Mouse (Mus musculus) liver, embryonic 13.5 days (tissue): ENCODE measurements around the gene Hnrnpl. TPM values are rescaled to one million over a fixed set of nuclear protein-coding genes. Genes with fewer than 3 reads are reported as not detected.

Source experiments
- ATAC-seq: fragments of 200-750 bp; cut with Nextera tagmentation; 2 replicates; pipeline ENCODE4 v1.8.0; 2017; ENCODE audit warnings: low read depth, mild to moderate bottlenecking, moderate number of reproducible peaks, moderate library complexity
- DNase-seq: peaks from one replicate; pipeline ENCODE4 v3.0.0; 2022
- H3K27ac ChIP-seq: fragments of 300-500 bp; sonication (generic); 2 replicates; pipeline ENCODE4 v1.5.1; 2015; ENCODE audit warnings: moderate library complexity, mild to moderate bottlenecking, inconsistent platforms
- H3K27me3 ChIP-seq: fragments of 300-500 bp; sonication (generic); 2 replicates; pipeline ENCODE4 v1.6.1; 2015; ENCODE audit warnings: mild to moderate bottlenecking, inconsistent platforms
- H3K36me3 ChIP-seq: fragments of 300-500 bp; sonication (generic); 2 replicates; pipeline ENCODE4 v1.6.1; 2015; ENCODE audit warnings: mild to moderate bottlenecking, inconsistent platforms
- H3K4me1 ChIP-seq: fragments of 300-500 bp; sonication (generic); replicated peaks from 2 replicates; pipeline ENCODE4 v1.6.1; 2015; ENCODE audit warnings: inconsistent platforms
- H3K4me2 ChIP-seq: fragments of 300-500 bp; sonication (generic); 2 replicates; pipeline ENCODE4 v1.6.1; 2015; ENCODE audit warnings: inconsistent platforms, mild to moderate bottlenecking, moderate library complexity
- H3K4me3 ChIP-seq: fragments of 300-500 bp; sonication (generic); replicated peaks from 2 replicates; pipeline ENCODE4 v1.5.1; 2015; ENCODE audit warnings: mild to moderate bottlenecking, inconsistent platforms
- H3K9ac ChIP-seq: fragments of 300-500 bp; sonication (generic); 2 replicates; pipeline ENCODE4 v1.6.1; 2015; ENCODE audit warnings: mild to moderate bottlenecking, inconsistent platforms
- H3K9me3 ChIP-seq: fragments of 300-500 bp; sonication (generic); replicated peaks from 2 replicates; pipeline ENCODE4 v1.6.1; 2016; ENCODE audit warnings: inconsistent platforms
- WGBS: fragments of 180-500 bp; shearing (Covaris S2); methylation state at CpG from one replicate; pipeline ENCODE4 v1.1.7; 2015; ENCODE audit not compliant: insufficient replicate concordance; 5-methylcytosine and 5-hydroxymethylcytosine counted together
- polyA plus RNA-seq: library from polyadenylated mRNA; unstranded; fragments of >200 nt; fragmentation: Nextera tagmentation; extraction: Ambion mirVana; gene quantifications from 2 replicates; pipeline ENCODE4 v1.2.1, GENCODE M21; 2015

Hnrnpl gene
- polyA plus RNA-seq, 1 experiment from 2014 or later = 130 TPM

DNA sequence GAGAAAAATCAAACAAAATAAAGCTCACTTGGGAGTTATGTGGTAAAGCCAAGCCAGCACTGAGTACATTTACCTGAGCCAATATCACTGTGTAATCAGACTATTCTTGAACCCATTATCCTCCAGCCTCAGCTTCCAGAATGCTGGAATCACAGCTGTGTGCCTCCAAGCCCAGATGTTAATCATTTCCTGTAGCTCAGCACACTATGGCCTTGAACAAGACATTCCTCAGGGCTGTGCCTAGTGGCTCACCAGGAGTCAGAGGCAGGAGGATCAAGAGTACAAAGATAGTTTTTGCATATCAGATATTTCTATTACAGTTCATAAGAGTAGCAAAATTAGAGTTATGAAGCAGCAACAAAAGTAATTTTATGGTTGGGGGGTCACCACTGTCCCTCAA is 16.6 kb upstream of the Hnrnpl start:
- no peak overlapping the region for H3K4me3 ChIP-seq
- no peak for ATAC-seq
- H3K36me3 ChIP-seq = no peaks in the 10 kb centered on the region
- no peak overlapping the region for H3K4me2 ChIP-seq
- H3K9ac ChIP-seq = no peak overlapping the region
- no peaks in the 10 kb centered on the region for H3K27me3 ChIP-seq
- peaks cover 32% of the 10 kb centered on the region for H3K4me1 ChIP-seq
- DNase-seq = no peak
- H3K9me3 ChIP-seq = no peaks in the 10 kb centered on the region
- H3K27ac ChIP-seq = no peak overlapping the region

DNA sequence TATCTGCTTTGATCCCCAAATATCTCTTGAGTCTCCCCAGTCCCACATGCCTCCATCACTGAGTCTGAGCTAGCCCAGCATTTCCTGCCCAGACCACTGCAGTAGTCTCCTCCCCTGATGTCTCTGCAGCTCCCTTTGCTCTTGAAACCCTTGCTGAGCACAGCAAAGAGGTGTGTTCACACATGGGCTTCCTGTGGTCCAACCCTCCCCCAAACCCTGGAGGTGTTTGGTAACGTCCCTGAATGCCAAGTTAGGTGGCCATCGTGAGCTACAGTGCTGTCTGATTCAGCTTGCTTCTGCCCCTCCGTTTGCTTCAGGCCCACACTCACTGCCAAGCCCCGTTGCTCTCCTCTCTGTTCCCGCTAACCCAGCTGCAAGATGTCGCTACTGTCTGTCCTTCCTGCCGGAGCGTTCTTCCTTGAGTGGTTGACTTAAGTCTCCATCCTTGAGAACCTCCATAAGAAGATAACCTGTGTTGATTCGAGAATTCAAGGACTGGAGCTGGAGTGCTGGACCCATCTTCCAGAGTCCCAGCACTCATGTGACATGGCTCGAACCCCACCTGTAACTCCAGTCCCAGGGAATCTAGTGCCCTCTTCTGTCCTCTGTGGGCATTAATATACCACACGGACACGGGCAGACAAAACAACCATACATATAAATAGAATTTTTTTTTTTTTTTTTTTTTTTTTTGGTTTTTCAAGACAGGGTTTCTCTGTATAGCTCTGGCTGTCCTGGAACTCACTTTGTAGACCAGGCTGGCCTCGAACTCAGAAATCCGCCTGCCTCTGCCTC is 15.8 kb upstream of the Hnrnpl start:
- 66% methylated on average over 14 of the region's 14 CpGs for WGBS
- Histone ChIP-seq H3K27me3 (no peaks in the 10 kb centered on the region), H3K36me3 (no peaks in the 10 kb centered on the region), H3K9me3 (no peaks in the 10 kb centered on the region), H3K27ac (no peak overlapping the region), H3K4me3 (no peak overlapping the region), H3K4me1 (peaks cover 40% of the 10 kb centered on the region), H3K4me2 (no peak overlapping the region), H3K9ac (no peak overlapping the region)
- no peak for DNase-seq
- no peak for ATAC-seq

DNA sequence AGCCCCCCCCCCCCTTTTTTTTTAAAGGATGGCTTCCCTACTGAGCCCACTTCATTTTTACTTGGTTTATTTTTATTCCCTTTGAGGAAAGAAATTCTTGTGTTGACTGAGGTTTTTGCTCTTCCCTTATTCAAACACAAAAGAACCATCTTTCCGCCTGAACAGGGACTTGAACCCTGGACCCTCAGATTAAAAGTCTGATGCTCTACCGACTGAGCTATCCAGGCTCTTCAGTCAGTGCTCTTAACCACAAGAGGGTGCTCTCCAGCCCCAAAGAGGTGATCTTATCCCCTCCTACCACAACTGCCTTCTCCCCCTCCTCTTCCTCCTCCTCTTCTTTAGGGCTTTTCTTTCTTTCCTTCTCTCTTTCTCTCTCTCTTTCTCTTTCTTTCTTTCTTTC is 14.5 kb upstream of the Hnrnpl start:
- H3K4me3 ChIP-seq = no peak overlapping the region
- peak; percentile 32 for DNase-seq
- no peak overlapping the region for H3K9ac ChIP-seq
- no peaks in the 10 kb centered on the region for H3K27me3 ChIP-seq
- 0 out of 2 replicates have a peak, but pooled peaks cover 5% of the 10 kb centered on the region for H3K36me3 ChIP-seq
- no peak overlapping the region for H3K4me2 ChIP-seq
- no peak for ATAC-seq
- WGBS = 15% methylated on average over 2 of the region's 2 CpGs
- H3K4me1 ChIP-seq = peaks cover 35% of the 10 kb centered on the region
- H3K27ac ChIP-seq = no peak overlapping the region
- no peaks in the 10 kb centered on the region for H3K9me3 ChIP-seq

DNA sequence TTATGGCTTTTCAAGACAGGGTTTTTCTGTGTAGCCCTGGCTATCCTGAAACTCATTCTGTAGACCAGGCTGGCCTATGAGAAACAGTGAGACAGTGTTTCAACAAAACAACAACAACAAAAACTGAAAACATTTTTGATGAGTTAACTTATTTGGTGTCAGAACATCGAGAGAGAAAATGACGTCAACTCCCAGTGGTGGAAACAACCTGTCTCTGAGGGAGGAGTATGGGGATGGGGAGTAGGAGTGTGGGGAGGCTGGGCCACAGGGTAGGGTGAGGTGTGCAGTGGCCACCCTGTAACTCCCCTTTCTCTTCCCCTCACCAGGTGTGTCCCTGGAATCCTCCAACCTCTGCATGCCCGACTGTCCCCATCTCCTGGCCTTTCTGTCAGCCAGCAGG is 13.8 kb upstream of the Hnrnpl start:
- Histone ChIP-seq H3K4me2 (no peak overlapping the region), H3K27me3 (no peaks in the 10 kb centered on the region), H3K27ac (no peak overlapping the region), H3K9ac (no peak overlapping the region), H3K36me3 (0 out of 2 replicates have a peak, but pooled peaks cover 5% of the 10 kb centered on the region), H3K9me3 (no peaks in the 10 kb centered on the region), H3K4me3 (no peak overlapping the region), H3K4me1 (peaks cover 32% of the 10 kb centered on the region)
- ATAC-seq (no peak), DNase-seq (no peak)
- WGBS = 68% methylated on average over 3 of the region's 3 CpGs

DNA sequence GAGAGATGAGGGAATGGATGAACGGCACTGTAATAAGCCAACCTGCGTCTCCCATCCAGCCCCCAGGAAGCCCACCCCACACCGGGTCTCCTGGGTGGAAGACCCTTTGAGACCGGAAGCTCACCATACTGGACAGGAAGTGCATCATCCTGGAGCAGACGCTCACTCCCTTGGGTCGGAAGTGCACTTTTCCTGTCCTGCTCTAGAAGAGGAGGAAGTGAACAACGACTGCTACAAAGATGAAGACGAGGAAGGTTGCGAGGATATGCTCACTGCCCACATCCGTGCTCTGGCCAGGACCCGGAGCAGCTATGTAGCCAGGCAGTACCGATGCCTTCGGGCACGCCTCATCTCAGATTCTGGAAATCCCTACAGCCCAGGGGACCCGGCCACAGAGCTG is 12.5 kb upstream of the Hnrnpl start:
- WGBS = 12% methylated on average over 15 of the region's 15 CpGs
- H3K4me3 ChIP-seq = peak overlapping the region; percentile 61
- no peaks in the 10 kb centered on the region for H3K9me3 ChIP-seq
- H3K4me1 ChIP-seq = peaks cover 27% of the 10 kb centered on the region
- no peak for DNase-seq
- 0 out of 2 replicates have a peak, but pooled peaks cover 5% of the 10 kb centered on the region for H3K36me3 ChIP-seq
- peak overlapping the region; percentile 76 for H3K9ac ChIP-seq
- no peaks in the 10 kb centered on the region for H3K27me3 ChIP-seq
- peak overlapping the region; percentile 74 for H3K27ac ChIP-seq
- peak; percentile 21; the same call in 1 of the 2 replicates for ATAC-seq
- peak overlapping the region; percentile 84 for H3K4me2 ChIP-seq

DNA sequence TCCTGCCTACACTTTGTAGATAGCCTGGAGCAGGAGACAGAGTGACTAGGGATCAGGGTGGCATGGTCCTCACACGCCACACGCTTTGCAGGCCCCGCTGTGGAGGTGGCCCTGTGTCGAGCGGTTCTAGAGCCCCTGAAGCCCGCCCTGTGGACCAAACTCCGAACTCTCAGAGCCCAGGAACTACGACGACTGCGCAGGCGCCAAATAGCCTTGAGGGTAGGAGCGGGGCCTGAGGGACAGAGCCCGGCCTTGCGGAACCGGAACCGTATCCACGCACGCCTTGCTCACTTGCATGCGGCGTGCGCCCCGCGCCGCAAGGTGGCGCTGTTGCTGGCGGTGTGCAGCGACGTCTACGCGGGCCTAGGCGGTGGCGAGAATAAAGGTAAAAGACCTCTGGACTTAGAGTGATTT is 11.8 kb upstream of the Hnrnpl start:
- Histone ChIP-seq H3K4me1 (peaks cover 31% of the 10 kb centered on the region), H3K36me3 (0 out of 2 replicates have a peak, but pooled peaks cover 5% of the 10 kb centered on the region), H3K9ac (peak overlapping the region; percentile 76), H3K4me3 (peak overlapping the region; percentile 61), H3K4me2 (peak overlapping the region; percentile 84), H3K27ac (peak overlapping the region; percentile 74), H3K9me3 (no peaks in the 10 kb centered on the region), H3K27me3 (no peaks in the 10 kb centered on the region)
- WGBS = 4% methylated on average over 32 of the region's 32 CpGs
- ATAC-seq = peak; percentile 79
- peak; percentile 72 for DNase-seq

DNA sequence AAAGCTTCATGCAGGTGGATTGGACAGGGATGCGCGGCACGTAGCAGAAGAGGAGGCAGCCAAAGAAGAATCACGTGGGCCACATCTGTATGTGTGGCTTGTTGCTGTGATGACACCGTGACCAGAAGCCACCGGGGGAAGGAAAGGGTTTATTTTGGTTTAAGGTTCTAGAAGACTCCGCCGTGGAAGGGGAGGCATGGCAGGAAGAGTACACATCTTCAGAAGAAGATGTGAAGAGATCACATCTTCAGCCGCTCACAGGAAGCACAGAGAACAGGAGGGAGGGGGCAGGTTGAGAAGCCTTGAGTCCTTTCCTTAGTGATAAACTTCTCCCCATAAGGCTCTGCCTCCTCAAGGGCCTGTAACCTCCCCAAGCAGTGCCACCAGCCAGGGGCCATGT is 8.3 kb upstream of the Hnrnpl start:
- ATAC-seq = no peak
- Histone ChIP-seq H3K4me1 (peaks cover 63% of the 10 kb centered on the region), H3K27me3 (no peaks in the 10 kb centered on the region), H3K9me3 (no peaks in the 10 kb centered on the region), H3K27ac (no peak overlapping the region), H3K36me3 (0 out of 2 replicates have a peak, but pooled peaks cover 5% of the 10 kb centered on the region), H3K4me3 (no peak overlapping the region), H3K9ac (no peak overlapping the region), H3K4me2 (no peak overlapping the region)
- WGBS = 84% methylated on average over 9 of the region's 9 CpGs
- no peak for DNase-seq

DNA sequence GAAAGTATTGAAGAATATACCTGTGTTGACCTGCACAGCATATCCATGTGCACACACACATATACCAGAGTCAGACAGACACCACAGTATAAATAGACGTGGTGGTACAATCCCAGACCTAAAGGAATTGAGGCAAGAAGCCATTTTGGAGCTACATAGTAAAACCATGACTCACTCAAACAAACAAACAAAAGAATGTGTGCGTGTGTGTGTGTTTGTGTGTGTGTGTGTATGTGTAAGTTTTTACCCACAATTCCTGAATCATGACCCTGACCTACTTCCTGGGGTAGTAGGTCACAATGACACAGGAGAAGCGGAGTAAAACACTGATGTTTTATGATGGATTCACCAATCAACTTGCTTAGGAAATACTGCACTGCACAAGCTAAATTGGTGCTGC is 6.9 kb upstream of the Hnrnpl start:
- H3K9me3 ChIP-seq = no peaks in the 10 kb centered on the region
- DNase-seq (no peak), ATAC-seq (no peak)
- H3K4me1 ChIP-seq = peaks cover 51% of the 10 kb centered on the region
- no peak overlapping the region for H3K4me2 ChIP-seq
- H3K27me3 ChIP-seq = no peaks in the 10 kb centered on the region
- no peak overlapping the region for H3K4me3 ChIP-seq
- WGBS = 77% methylated on average over 3 of the region's 3 CpGs
- no peak overlapping the region; the same call in 1 of the 2 replicates for H3K27ac ChIP-seq
- no peak overlapping the region for H3K9ac ChIP-seq
- H3K36me3 ChIP-seq = 0 out of 2 replicates have a peak, but pooled peaks cover 5% of the 10 kb centered on the region

DNA sequence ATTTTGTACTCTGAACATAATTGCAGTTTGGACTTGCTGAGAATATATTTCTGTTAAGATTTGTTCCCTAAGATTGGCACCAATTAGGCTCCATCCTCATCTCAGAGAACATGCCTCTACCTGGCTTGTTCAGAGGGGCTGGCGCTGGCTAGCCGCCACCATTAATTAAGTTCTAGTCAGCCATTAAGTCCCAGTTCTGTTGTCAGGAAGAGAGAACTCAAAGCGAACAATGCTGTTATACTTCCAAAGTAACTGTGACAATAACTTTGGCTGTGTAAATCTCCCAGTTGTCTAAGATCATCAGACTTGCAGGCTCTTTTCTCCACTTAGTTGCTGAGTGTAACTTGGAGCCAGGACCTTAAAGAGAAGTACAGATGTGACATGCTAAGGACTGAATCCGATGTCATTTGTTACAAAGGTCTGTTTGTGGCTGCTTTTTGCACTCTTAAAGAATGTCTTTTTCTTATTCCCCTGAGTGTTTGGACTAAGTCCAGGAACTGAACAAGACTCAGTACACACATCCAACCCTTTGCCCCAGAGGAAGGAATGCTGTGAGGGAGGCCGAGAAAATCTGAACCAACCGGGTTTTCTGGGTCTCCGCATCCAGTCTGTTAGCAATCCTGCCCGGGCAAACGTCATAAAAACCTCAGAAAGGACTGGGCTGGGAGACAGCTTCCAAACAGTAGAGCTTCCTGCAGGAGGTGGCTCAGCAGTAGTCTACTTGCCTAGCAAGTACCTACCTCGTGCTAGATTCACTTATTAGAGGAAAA is 6.3 kb upstream of the Hnrnpl start:
- H3K9me3 ChIP-seq = no peaks in the 10 kb centered on the region
- DNase-seq (no peak), ATAC-seq (no peak)
- 50% methylated on average over 10 of the region's 10 CpGs for WGBS
- H3K4me1 ChIP-seq = peaks cover 49% of the 10 kb centered on the region
- no peak overlapping the region for H3K4me3 ChIP-seq
- no peak overlapping the region for H3K4me2 ChIP-seq
- H3K27ac ChIP-seq = peak overlapping the region; percentile 87
- 0 out of 2 replicates have a peak, but pooled peaks cover 5% of the 10 kb centered on the region for H3K36me3 ChIP-seq
- peak overlapping the region; percentile 46; the same call in 1 of the 2 replicates for H3K9ac ChIP-seq
- no peaks in the 10 kb centered on the region for H3K27me3 ChIP-seq

DNA sequence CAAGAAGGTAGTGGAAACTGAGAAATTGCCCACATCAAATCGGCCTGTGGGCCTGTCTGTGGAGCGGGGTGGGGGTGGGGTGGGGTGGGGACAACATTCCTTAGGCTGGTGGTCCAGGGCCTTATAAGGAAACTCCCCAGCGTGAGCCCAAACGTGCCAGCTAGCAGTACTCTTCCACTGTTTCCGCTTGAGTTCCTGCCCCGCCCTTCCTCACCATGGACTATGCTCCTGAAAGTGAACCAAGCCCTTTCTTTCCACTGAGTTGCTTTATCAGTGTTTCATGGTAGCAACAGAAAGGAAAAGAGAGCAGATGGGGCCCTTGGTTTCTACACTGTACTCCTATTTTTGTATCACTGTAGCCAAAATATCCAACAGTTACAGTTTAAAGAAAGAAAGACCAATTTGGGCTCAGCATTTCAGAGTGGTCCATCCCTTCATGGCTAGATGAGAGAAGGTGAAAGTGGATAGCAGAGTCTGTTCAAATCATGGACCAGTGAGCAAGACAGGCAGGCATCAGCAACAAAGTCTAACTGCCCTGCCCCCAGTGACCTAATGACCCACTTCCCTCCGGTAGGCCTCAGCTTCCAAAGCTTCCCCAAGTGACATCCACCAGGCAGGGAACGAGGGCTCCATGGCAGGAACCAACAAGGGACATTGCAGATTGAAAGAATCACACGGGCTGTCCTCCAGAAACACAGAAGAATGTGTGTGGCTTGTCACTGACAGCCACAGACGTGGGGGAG is 5.3 kb upstream of the Hnrnpl start:
- H3K9ac ChIP-seq = peak overlapping the region; percentile 46; the same call in 1 of the 2 replicates
- 14% methylated on average over 10 of the region's 10 CpGs for WGBS
- H3K4me3 ChIP-seq = no peak overlapping the region
- ATAC-seq = peak; percentile 65
- peak overlapping the region; percentile 87 for H3K27ac ChIP-seq
- DNase-seq = no peak
- 0 out of 2 replicates have a peak, but pooled peaks cover 5% of the 10 kb centered on the region for H3K36me3 ChIP-seq
- peaks cover 49% of the 10 kb centered on the region for H3K4me1 ChIP-seq
- no peaks in the 10 kb centered on the region for H3K27me3 ChIP-seq
- H3K4me2 ChIP-seq = peak overlapping the region; percentile 29
- no peaks in the 10 kb centered on the region for H3K9me3 ChIP-seq

DNA sequence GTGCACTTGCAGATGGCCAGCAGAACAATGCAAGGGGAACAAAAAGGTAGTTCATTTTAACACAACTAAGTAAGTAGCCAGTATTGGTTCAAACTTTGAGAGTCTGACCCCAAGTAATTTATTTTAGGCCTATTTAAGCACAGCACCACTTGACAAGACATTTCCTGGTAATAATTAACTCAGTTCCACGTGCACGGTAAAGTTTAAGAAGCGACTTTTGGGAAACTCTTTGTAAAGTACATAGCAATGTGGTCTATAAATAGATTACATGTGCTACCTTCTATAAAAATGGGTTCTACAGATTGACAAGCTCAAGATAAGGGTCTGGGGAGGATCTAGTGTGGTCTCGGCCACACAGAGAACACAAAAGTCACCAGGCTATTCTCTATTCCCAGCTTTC is 4.6 kb upstream of the Hnrnpl start:
- Histone ChIP-seq H3K4me3 (no peak overlapping the region), H3K4me2 (peak overlapping the region; percentile 29; the same call in 1 of the 2 replicates), H3K9ac (no peak overlapping the region), H3K36me3 (no peaks in the 10 kb centered on the region), H3K27ac (peak overlapping the region; percentile 87), H3K27me3 (no peaks in the 10 kb centered on the region), H3K4me1 (peaks cover 54% of the 10 kb centered on the region), H3K9me3 (no peaks in the 10 kb centered on the region)
- WGBS = 34% methylated on average over 4 of the region's 4 CpGs
- ATAC-seq (no peak), DNase-seq (no peak)
